Mouse (Mus musculus) erythroblast, embryonic 14.5 days (primary cell): Measurements from ENCODE around the gene Adgra3.

Experiments
- GATA1 ChIP-seq: IDR thresholded peaks from 2 replicates; pipeline ENCODE4 v1.6.1; 2012; ENCODE audit warnings: low read length, inconsistent platforms, mixed read lengths
- TAL1 ChIP-seq: IDR thresholded peaks from 3 replicates; pipeline ENCODE4 v1.6.1; 2012; ENCODE audit warnings: low read length, inconsistent platforms, mixed read lengths

DNA sequence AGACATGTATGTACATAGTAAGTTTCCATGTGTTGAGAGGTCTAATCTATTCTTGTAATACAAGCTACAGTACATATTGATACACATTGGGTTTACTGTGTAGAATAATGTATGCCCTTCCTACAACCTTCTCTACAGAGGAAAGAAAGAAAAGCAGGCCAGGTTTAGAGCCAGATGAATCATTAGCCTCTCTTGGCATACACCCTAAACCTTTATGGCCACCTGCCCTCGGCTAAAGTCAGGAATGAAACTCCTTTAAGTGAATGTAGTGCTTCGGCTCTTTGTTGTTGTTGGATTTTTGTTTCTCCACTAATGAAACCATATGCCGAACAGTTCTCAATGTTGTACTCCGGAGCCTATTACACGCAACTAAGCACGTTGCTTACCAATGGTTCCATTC lies 27.5 kb downstream of the Adgra3 start:
- no peak for TF ChIP-seq GATA1
- no peak for TF ChIP-seq TAL1
